Mouse (Mus musculus): ENCODE results near the gene Cyp4v3.
"Not testable (repeated sequence)": the region's sequence is repeated elsewhere in the genome, so short reads cannot be mapped to it uniquely, and the experiment has no call there.

The Cyp4v3 gene

GRCm38 (mm10) chr8:45332685-45333409 lies at the start of gene Cyp4v3:
TSS of gene Cyp4v3 (minus strand) at chr8:45333216.
- peak; percentile 55 for DNase-seq

DNA sequence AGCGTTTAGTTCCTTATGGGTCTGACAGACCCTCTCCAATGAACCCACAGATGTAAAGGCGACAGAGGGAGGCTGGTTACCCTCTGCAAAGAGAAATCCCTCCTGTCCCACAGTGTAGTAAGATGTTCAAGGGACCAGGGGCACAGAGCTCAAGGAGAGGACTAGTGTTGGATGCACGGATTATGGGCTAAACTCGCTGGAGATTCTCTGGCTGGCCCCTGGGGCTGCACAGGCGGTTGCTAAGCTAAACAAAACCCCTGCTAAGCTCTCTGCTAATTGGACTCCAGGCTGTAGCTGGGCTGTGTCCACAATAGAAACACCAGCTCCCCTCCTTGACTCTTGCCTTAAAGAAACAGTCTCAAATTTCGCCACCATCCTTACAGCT lies 48.9 kb upstream of the Cyp4v3 start, which contains the start of gene Fam149a:
Gene Fam149a, minus strand, starts transcription at position 329 of the 385 bp plus-strand sequence.
- no peak for DNase-seq

DNA sequence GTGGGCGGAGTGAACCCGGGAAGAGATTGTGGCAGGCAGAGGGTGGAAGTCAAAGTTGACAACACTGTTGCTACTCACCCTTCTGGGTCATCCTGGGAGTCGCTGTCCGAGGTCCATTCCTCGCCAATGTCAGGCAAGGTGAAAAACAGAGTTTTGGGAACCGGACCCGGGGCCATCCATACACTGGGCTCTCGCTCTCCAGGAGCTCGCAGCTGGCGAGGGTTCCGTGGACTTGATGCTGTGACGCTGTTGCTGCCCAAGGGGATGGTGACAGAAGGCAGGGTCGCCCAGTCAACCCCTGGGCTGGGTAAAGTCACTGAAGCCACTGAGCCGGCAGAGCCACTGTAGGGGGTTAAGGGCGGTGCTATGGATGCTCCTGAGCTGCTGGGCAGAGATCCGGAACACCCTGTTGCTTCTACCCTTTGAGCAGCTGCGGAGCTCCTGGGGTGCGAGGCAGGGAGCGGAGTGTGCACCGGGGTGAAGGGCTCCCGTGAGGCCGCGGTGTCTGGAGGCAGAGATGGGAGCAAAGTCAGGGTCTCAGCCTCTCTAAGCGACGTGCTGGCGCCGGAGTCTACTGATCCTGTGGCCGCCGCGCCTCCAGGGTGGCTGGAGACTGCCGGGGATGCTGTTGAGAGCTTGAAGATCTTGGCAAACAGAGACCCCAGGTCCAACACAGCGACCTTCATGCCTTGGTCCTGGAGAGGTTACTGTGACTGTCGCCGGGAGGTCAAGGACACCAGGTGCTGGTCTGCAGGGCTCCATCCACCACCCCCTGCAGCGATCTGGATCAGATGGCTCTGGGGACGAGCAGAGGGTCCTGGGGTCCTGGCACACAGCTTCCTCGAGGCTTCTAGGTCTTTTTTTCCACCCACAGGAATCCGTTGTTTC lies 48.3 kb upstream of the Cyp4v3 start:
- DNase-seq: no peak

- no peak for DNase-seq
Observed at GRCm38 (mm10) chr8:45380598-45380997, 47.6 kb upstream of the Cyp4v3 start.

DNA sequence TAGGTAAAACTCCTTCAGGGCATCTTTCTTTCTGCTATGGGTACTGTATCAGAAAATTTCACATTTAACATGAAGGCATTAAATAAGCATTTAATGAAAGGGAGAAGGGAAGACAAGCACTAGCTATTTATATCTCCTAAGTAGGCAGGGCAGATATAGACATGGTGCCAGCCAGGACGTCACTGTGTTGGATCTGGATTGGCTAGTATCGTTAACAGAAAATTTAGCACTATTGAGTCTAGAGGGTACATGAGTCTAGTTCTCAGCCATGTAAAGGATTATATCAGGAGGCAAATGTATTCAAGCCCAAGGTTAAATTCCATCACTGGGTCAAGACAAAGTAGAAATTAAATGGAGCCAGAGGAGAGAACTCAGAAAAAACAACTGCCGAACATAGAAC lies 41.1 kb upstream of the Cyp4v3 start:
- DNase-seq: no peak

- no peak for DNase-seq
Observed at GRCm38 (mm10) chr8:45367154-45367553, 34.1 kb upstream of the Cyp4v3 start.

DNA sequence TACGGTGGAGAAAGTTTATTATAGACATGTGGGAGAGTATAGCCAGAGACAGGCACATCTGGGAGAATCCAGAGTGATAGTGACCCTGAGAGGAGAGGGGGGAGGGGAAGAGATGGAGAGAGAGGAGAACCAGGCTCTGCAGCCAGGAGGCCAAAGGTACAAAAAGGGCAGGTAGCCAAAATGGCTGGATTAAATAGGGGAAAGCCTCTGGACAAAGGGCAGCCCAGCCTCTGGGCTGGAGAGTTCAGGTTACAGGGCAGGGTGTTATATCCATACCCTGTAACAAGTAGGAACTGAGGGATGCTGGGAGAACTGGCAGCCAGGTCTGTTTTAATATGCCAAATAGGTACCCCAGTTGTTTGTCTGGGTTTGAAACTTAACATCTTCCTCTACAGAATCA lies 30.2 kb upstream of the Cyp4v3 start:
- no peak for DNase-seq

- peak; percentile 26 for DNase-seq
Observed at GRCm38 (mm10) chr8:45362323-45362722, 29.3 kb upstream of the Cyp4v3 start.

- no peak for DNase-seq
Observed at GRCm38 (mm10) chr8:45359091-45359605, 26.1 kb upstream of the Cyp4v3 start.

- DNase-seq: peak; percentile 42
Observed at GRCm38 (mm10) chr8:45358132-45358918, 25.3 kb upstream of the Cyp4v3 start.

DNA sequence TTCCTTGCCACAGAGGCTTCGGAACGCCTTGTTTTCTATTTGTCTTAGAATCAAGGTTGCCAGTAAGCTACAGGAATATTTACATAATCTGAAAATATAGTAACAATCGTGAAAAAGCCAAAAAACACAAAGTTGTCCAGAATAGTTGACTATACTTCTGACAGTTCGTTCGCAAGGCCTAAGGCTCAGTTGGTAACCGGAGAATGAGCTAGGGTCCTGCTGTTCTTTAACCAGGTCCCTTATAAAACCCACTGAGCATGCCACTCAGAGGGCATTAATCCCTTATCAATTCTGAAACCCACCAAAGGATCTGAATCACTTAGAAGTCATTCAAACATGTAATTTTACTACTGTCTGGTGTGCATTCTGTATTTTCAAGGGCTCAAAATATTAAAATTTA lies 22.8 kb upstream of the Cyp4v3 start:
- DNase-seq: no peak

DNA sequence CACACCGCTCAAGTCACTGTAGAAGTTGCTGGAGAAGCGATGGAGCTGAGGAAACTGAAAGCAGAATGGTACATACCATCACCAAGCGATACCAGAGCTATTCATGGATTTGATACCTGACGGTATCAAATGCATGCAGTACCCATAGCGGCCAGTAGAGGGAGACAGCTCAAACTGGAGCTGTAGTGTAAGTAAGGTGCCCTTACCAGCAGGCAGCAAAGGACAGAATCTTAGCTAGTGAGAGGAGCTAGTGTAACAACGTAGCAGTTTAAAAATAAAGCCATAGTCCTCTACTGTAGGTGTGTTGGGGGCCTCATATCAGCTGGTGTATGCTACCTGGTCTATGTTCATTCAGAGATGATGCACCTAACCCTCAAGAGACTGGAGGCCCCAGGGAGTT lies 12.0 kb upstream of the Cyp4v3 start:
- peak; percentile 54 for DNase-seq

- no peak for DNase-seq
Observed at GRCm38 (mm10) chr8:45344298-45344697, 11.3 kb upstream of the Cyp4v3 start.

DNA sequence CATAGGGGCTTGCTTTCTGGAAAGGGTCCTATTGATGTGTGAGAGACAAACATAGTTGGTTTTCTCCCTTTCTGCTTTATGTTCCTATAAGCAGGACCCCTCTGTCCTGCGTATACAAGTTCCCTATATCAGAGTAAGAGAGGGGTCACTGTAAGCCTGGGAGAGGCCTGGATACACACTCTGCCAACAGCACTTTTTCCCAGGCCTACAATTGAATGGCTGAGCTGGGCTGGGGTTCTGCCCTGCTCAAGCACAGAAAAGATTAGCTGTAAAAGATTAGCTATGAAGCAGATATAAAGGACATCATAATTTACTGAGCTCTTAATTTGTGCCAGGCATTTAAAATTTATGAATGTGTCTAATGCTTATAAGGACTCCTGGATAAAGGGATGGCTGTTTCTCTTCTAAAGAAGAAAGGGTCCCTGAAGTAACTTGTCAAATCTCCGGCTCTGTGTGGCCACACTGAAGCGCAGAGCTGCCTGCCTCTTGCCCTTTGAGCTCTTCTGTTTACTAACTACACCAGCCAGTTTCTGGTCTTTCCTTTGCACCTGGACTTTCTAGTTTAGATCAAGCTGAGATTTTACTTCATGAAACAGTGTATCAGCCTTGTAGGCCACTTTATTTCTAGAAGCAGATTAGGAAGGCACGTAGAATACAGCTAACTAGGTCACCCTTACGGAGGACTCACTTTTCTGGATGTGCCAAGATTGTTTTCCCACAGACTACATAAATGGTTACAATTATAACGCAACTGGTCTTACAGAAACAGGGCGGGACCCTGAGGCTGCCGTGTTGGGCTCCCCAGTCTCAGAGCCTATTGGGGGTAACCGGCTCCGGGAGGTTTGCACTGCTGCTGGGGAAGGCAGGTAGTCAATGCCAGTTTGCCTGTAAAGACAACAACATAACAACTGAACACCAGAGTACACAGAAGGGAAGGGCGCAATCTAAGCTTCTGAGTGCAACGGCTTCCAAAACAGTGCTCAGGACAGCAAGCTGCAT lies 8.9 kb upstream of the Cyp4v3 start:
- DNase-seq: no peak

DNA sequence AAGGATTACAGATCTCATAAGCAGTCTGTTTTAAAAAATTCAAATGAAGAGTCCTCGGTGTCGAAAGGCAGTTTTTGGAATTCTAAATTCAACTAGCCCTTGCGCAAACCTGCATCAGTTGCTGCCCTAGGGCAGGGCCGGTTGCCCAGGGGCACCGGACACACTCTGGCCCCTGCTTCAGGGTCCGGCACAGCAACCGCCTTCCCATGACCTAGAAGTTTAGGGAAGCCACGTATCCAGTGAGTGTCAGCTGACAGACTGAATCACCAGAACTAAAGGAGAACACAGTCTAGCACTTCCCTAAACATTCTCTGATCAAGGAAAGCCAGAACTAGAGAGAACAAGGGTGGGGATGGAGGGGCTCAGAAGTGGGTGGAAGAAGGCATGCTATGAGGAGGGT lies 477 bp upstream of the Cyp4v3 start:
- peak; percentile 7 for DNase-seq

DNA sequence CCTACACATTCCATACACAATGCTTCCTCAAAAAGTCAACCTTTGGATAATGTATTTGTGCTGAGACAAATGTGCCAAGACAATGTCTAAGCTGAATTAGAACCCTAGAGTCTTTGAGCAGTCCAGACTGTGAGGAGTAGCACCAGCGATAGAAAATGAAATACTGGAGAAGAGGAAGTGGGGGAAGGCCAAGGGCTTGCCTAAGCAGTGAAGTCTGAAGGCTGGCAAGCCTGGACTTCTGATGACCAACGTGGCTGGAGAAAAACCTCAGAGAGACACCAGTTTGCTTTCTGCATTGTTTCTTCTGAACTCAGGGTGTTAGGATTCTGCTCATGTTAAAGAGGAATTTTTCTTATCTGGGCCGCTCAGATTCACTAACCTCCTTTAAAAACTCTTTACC lies 2.2 kb downstream of the Cyp4v3 start:
- no peak for DNase-seq

DNA sequence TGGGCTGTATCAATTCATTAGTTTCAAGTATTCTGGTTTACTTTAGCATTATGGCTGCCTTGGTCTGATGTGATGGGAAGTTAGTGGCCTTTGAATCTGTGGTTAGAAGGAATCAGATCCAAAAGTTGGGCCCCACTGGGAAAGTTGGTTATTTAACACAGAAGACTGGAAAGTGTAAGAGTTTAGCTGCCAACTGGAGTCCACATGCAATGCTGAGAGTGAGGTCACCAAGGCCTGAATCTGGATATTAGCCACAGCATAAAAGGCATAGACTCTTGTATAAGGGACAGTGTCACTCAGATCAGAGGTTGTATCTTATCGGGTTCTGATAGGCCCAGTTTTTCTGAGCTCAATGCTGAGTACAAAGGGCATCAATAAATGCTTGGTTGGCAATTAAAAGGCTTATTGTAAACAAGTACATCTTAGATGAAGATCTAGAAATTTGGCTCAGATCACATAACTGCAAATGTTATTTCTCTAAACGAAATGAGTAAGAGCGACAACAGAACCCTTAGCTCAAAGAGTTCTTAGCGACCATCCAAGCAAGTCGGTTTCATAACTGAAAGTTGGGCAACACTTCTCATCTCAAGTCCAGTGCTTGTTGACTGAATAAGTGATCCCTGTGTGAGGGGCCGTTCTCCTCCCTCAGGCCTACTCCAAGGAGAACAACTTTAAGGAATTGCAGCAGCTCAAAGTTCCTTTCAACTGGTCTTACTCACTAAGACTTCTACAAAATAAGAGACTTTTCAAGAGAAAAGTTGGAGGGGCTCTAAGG lies 3.6 kb downstream of the Cyp4v3 start:
- no peak for DNase-seq

GRCm38 (mm10) chr8:45327076-45327475 lies 5.9 kb downstream of the Cyp4v3 start:
- DNase-seq: not testable (repeated sequence)

- no peak for DNase-seq
Observed at GRCm38 (mm10) chr8:45324151-45324550, 8.9 kb downstream of the Cyp4v3 start.

GRCm38 (mm10) chr8:45321365-45321764 lies 11.7 kb downstream of the Cyp4v3 start:
- DNase-seq: no peak

- no peak for DNase-seq
Observed at GRCm38 (mm10) chr8:45320930-45321329, 12.1 kb downstream of the Cyp4v3 start.
